Mouse (Mus musculus): ENCODE measurements at regions not wholly inside any gene's neighbourhood (a gene's known extent, or its start where the extent isn't known, plus 50 kb on each side); places are given as distances from the start of the nearest gene placed in this dataset.

GRCm38 (mm10) chr12:117345088-117345977 is 170.9 kb upstream of the Rapgef5 start:
- no peak for TF ChIP-seq CTCF (IDR thresholded peaks at IDR 0.05; ENCODE audit: low read depth, low read length)
- no peak for TF ChIP-seq POLR2A (IDR thresholded peaks at IDR 0.05; ENCODE audit: extremely low read depth, insufficient read depth, low read length)
